Mouse (Mus musculus) gastrocnemius, adult 2 months (tissue): ENCODE data around the gene Car12. TPM values are rescaled to one million over a fixed set of nuclear protein-coding genes. Genes with fewer than 3 reads are reported as not detected.
A peak's percentile ranks its signal among the peaks of the same experiment; 100 is the strongest.
"Not testable (repeated sequence)": the region's sequence is repeated elsewhere in the genome, so short reads cannot be mapped to it uniquely, and the experiment has no call there.

Experiments used
- DNase-seq: peaks from one replicate; pipeline ENCODE4 v3.0.0; 2022
- H3K27ac ChIP-seq: fragments of 200-600 bp; 2 replicates; pipeline ENCODE4 v1.8.1; 2022; ENCODE audit warnings: mild to moderate bottlenecking
- H3K4me3 ChIP-seq: fragments of 200-600 bp; 2 replicates; pipeline ENCODE4 v1.8.1; 2022; ENCODE audit warnings: mild to moderate bottlenecking, moderate library complexity
- CTCF ChIP-seq: fragments of 200-600 bp; IDR thresholded peaks from 2 replicates; pipeline ENCODE4 v1.8.1; 2022; ENCODE audit warnings: antibody characterized with exemption, mild to moderate bottlenecking, moderate library complexity
- intact Hi-C: fragments of 180-260 bp; cut with DNase I; formaldehyde crosslinking; loops from one replicate; pipeline ENCODE4 v1.15.1; 2025
- total RNA-seq, 2 experiments: library from RNA; stranded (reverse); gene quantifications; 2 replicates each; pipeline ENCODE4 v1.2.3; 2021

Car12 gene
- total RNA-seq, 2 experiments from 2014 or later, result 0.10 to 0.14 TPM

GRCm38 (mm10) chr9:66744531-66744930 is 31.0 kb downstream of the Car12 start:
- no peak for TF ChIP-seq CTCF
- Histone ChIP-seq H3K27ac (no peak overlapping the region), H3K4me3 (no peak overlapping the region)
- no peak for DNase-seq
- intact Hi-C loops, result no loop called here

GRCm38 (mm10) chr9:66748390-66748789 is 34.9 kb downstream of the Car12 start:
- intact Hi-C loops, result no loop called here
- Histone ChIP-seq H3K4me3 (no peak overlapping the region), H3K27ac (no peak overlapping the region)
- no peak for DNase-seq
- TF ChIP-seq CTCF, result no peak

GRCm38 (mm10) chr9:66752849-66753248 is 39.4 kb downstream of the Car12 start:
- Histone ChIP-seq H3K27ac (no peak overlapping the region), H3K4me3 (no peak overlapping the region)
- DNase-seq, result no peak
- intact Hi-C loops, result no loop called here
- TF ChIP-seq CTCF, result no peak

GRCm38 (mm10) chr9:66760991-66761390 is 47.5 kb downstream of the Car12 start:
- intact Hi-C loops, result no loop called here
- Histone ChIP-seq H3K27ac (no peak overlapping the region), H3K4me3 (no peak overlapping the region)
- no peak for TF ChIP-seq CTCF
- DNase-seq, result no peak

GRCm38 (mm10) chr9:66768721-66769120 is 55.2 kb downstream of the Car12 start:
- TF ChIP-seq CTCF, result no peak
- Histone ChIP-seq H3K27ac (no peak overlapping the region), H3K4me3 (no peak overlapping the region)
- DNase-seq, result no peak
- intact Hi-C loops, result loop anchor here (5.0 kb wide), 1 partner anchor 46 kb away; no protein-coding TSS in a partner anchor

GRCm38 (mm10) chr9:66769275-66769674 is 55.8 kb downstream of the Car12 start:
- DNase-seq, result no peak
- Histone ChIP-seq H3K27ac (no peak overlapping the region), H3K4me3 (no peak overlapping the region)
- intact Hi-C loops, result loop anchor here (5.0 kb wide), 1 partner anchor 47 kb away; no protein-coding TSS in a partner anchor
- no peak for TF ChIP-seq CTCF

GRCm38 (mm10) chr9:66770701-66771100 is 57.2 kb downstream of the Car12 start:
- no peak for DNase-seq
- H3K4me3 ChIP-seq, result no peak overlapping the region
- no peak overlapping the region for H3K27ac ChIP-seq
- no peak for TF ChIP-seq CTCF
- intact Hi-C loops, result no loop called here

- TF ChIP-seq CTCF, result peak; percentile 15; the same call in 1 of the 2 replicates
- intact Hi-C loops, DNase-seq, H3K27ac ChIP-seq, H3K4me3 ChIP-seq: not testable (repeated sequence)
Observed at GRCm38 (mm10) chr9:66784552-66784951, 71.1 kb downstream of the Car12 start.

- peak; percentile 86 for TF ChIP-seq CTCF
Observed at GRCm38 (mm10) chr9:66787821-66788220, 74.3 kb downstream of the Car12 start.

GRCm38 (mm10) chr9:66794629-66795463 is 81.4 kb downstream of the Car12 start:
- TF ChIP-seq CTCF, result no peak
- Histone ChIP-seq H3K4me3 (peak overlapping the region; percentile 76), H3K27ac (peak overlapping the region; percentile 93)
- intact Hi-C loops, result loop anchor here (5.0 kb wide), 1 partner anchor 283 kb away; the partner anchor contains the start of gene Fbxl22
- no peak for DNase-seq

More at GRCm38 (mm10) chr9:66787821-66788220, 74.3 kb downstream of the Car12 start:
- Histone ChIP-seq H3K27ac (no peak overlapping the region), H3K4me3 (no peak overlapping the region)
- DNase-seq, result no peak
- intact Hi-C loops, result loop anchor here (1.0 to 5.0 kb wide), 2 partner anchors 81 to 142 kb away; no protein-coding TSS in a partner anchor

- intact Hi-C loops, result loop anchor here (5.0 kb wide), 1 partner anchor 283 kb away; the partner anchor contains the start of gene Fbxl22
- H3K4me3 ChIP-seq, result peak within 1 kb of the TSS; percentile 76
- TF ChIP-seq CTCF, result no peak
Observed at GRCm38 (mm10) chr9:66795464-66796324, 82.2 kb downstream of the Car12 start, which contains the start of gene Aph1b. TSS of gene Aph1b (minus strand) at chr9:66795490.

GRCm38 (mm10) chr9:66796739-66797138 is 83.3 kb downstream of the Car12 start, which contains the start of gene Gm10647:
TSS of gene Gm10647 (plus strand) at chr9:66797039.
- peak within 1 kb of the TSS; percentile 76 for H3K4me3 ChIP-seq
- DNase-seq, result no peak
- peak within 1 kb of the TSS; percentile 93 for H3K27ac ChIP-seq
- intact Hi-C loops, result loop anchor here (5.0 kb wide), 1 partner anchor 284 kb away; the partner anchor contains the start of gene Fbxl22
- no peak for TF ChIP-seq CTCF

More at GRCm38 (mm10) chr9:66795464-66796324, 82.2 kb downstream of the Car12 start, which contains the start of gene Aph1b:
- peak; percentile 98 for DNase-seq
- H3K27ac ChIP-seq, result peak within 1 kb of the TSS; percentile 93
